Mouse (Mus musculus) T-cell, adult 66 days (primary cell): ENCODE results near the gene Utp18. TPM values are rescaled to one million over a fixed set of nuclear protein-coding genes. Genes with fewer than 3 reads are reported as not detected.

Source experiments
- total RNA-seq, 2 experiments: library from RNA; stranded (reverse); gene quantifications; 3 replicates in 1 of 2; 4 replicates in 1 of 2; pipeline ENCODE4 v1.2.4; 2023

The Utp18 gene
- total RNA-seq = 10 to 100 TPM; 55.0 to 70.4 TPM

DNA sequence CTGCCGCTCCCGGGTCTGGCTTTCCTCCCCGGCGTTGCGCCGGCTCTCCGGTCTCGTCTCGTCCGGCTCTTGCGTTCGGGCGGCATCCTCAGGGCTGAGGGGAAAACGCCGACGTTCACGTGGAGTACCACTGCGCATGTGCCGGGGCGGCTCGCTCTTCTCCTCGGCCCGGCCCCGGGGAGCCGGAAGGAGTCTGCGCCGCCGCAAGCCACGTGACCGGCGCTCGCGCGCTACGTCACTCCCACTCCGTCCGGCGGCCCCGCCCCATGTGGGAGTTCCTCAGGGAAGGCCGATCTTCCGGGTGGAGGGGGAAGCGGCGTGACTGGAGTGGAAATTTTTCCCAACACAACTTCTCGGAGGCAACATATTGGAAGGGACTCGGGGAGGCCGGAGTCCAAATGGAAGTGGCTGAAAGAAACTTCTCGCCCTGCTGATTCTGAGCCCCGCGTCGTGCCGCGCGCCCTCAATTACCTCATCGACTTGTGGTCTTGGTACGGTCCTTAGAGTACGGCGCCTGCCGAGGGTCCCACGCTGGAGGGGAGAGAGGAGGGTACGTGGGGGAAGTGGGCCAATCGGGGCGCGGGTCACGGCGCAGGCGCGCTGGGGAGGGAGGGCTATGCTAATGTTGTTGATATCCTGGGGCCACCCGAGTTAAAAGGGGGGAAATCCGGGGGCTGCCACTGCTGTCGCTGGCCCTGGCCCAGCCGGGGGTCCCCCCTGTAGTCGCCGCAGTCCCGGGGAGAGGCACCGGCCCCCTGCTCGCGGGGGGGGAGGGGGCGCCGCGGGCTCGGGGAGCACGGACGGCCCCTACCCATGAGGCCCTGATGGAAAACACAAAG, at the start of gene Utp18, which contains the start of gene Mbtd1:
Utp18 (minus strand) TSS at position 195 of the 839 bp plus-strand sequence.
Mbtd1 (plus strand) TSS at position 281 of the 839 bp plus-strand sequence.

Other genes with a start within 250 kb of the Utp18 start
- gene Mbtd1, start 86 bp upstream of the Utp18 start, total RNA-seq = 10 to 100 TPM; 70.0 to 77.7 TPM
- gene Nme2, start 70.5 kb upstream of the Utp18 start, total RNA-seq = 100 to 1,000 TPM; 256 to 279 TPM
- gene Gm20390, start 82.5 kb upstream of the Utp18 start, total RNA-seq = 10 to 100 TPM; 45.3 to 76.2 TPM
- gene Nme1, start 82.8 kb upstream of the Utp18 start, total RNA-seq = 10 to 100 TPM; 40.9 to 50.3 TPM
- 10 to 100 TPM; 80.5 to 89.5 TPM for gene Spag9, start 110.3 kb upstream of the Utp18 start, total RNA-seq